In genomic region chr15:97963989-97964835, GRCm38 (mm10) we compare ENCODE assay signal across 8 mouse cellular contexts. TPM values are rescaled to one million over a fixed set of nuclear protein-coding genes. Genes with fewer than 3 reads are reported as not detected.
DNase-seq lines count a peak whose midpoint lies in the region; ATAC-seq and TF ChIP-seq lines count a peak whose summit lies in the region.

Gene Tmem106c (plus strand): TSS chr15:97964200.

- TF ChIP-seq EP300 in CH12.LX (IDR thresholded peaks at IDR 0.05; ENCODE audit: low read length): no peak
- no peak for TF ChIP-seq EP300 in heart, postnatal 0 days (IDR thresholded peaks at IDR 0.05; ENCODE audit: low read depth)

- dilution Hi-C loops in CH12.LX (cut with MboI; ENCODE audit: extremely low pct_ligation_motif_present, extremely low pct_unique_long_range_greater_than_20kb, low sequenced_read_pairs): loop anchor here (25.0 kb wide), 1 partner anchor 177 kb away; the partner anchor contains the start of gene Slc48a1

- peak; percentile 96 for DNase-seq in CH12.LX (ENCODE audit: extremely low read depth)
- DNase-seq in c-Kit-positive CD71-positive TER-119-negative erythroid progenitor cells, embryonic 14.5 days (ENCODE audit: low read depth): peak; percentile 84
- DNase-seq in heart, postnatal 0 days (ENCODE audit: low spot score): peak; percentile 90
- peak; percentile 92 to 95 for DNase-seq in kidney, postnatal 4 days

- peak within 1 kb of the TSS; percentile 52 for H3K4me2 ChIP-seq in CH12.LX (ENCODE audit: insufficient read depth, low read depth, poor library complexity, severe bottlenecking)
- H3K4me2 ChIP-seq in forebrain, embryonic 12.5 days: peak within 1 kb of the TSS; percentile 78
- peak within 1 kb of the TSS; percentile 90 for H3K4me2 ChIP-seq in heart, postnatal 0 days (ENCODE audit: low read depth, low read length)
- peak within 1 kb of the TSS; percentile 71 for H3K4me2 ChIP-seq in liver, embryonic 16.5 days (ENCODE audit: low read depth, low read length)
- peak within 1 kb of the TSS; percentile 82 for H3K4me2 ChIP-seq in neural tube, embryonic 13.5 days

- in situ Hi-C loops in CH12.LX (cut with MboI; ENCODE audit: low pct_ligation_motif_present, low pct_unique_long_range_greater_than_20kb, low sequenced_read_pairs): loop anchor here (10.0 kb wide), 1 partner anchor 191 kb away; no protein-coding TSS in a partner anchor

- H3K79me2 ChIP-seq in CH12.LX (replicated peaks; ENCODE audit: control insufficient read depth, extremely low read depth, insufficient read depth, poor library complexity, severe bottlenecking): no peaks in the 10 kb centered on the region

- peak; percentile 95 for ATAC-seq in forebrain, embryonic 12.5 days (ENCODE audit: low FRiP score)
- ATAC-seq in heart, postnatal 0 days (ENCODE audit: insufficient read depth, low read depth): peak; percentile 93
- ATAC-seq in liver, embryonic 16.5 days (ENCODE audit: low read depth): peak; percentile 92
- ATAC-seq in neural tube, embryonic 13.5 days (ENCODE audit: low read depth): peak; percentile 93

- no peak within 1 kb of the TSS for H3K27ac ChIP-seq in CH12.LX (ENCODE audit: insufficient read depth, low read depth)
- H3K27ac ChIP-seq in forebrain, embryonic 12.5 days: peak within 1 kb of the TSS; percentile 89
- peak within 1 kb of the TSS; percentile 62 for H3K27ac ChIP-seq in heart, postnatal 0 days (ENCODE audit: low read depth)
- no peak within 1 kb of the TSS for H3K27ac ChIP-seq in liver, embryonic 16.5 days (ENCODE audit: low read length)
- peak within 1 kb of the TSS; percentile 87 for H3K27ac ChIP-seq in neural tube, embryonic 13.5 days (replicated peaks)
- H3K27ac ChIP-seq in testis, adult 2 months (ENCODE audit: control insufficient read depth, insufficient read depth, low read depth, low read length): peak within 1 kb of the TSS; percentile 84

- peaks cover 3 to 15% of the 10 kb centered on the region in 2 experiments; a peak in 2 of 4 replicates for H3K4me1 ChIP-seq in CH12.LX (ENCODE audit: control insufficient read depth in 1 of 2, insufficient read depth in 2 of 2)
- H3K4me1 ChIP-seq in forebrain, embryonic 12.5 days: peaks cover 21% of the 10 kb centered on the region
- no peaks in the 10 kb centered on the region for H3K4me1 ChIP-seq in heart, postnatal 0 days (ENCODE audit: control insufficient read depth, insufficient read depth)
- H3K4me1 ChIP-seq in liver, embryonic 16.5 days (ENCODE audit: control insufficient read depth, low read depth, low read length): peaks cover 6% of the 10 kb centered on the region
- H3K4me1 ChIP-seq in neural tube, embryonic 13.5 days (replicated peaks): peaks cover 27% of the 10 kb centered on the region
- H3K4me1 ChIP-seq in testis, adult 2 months (ENCODE audit: control insufficient read depth, insufficient read depth, low read length): peaks cover 5% of the 10 kb centered on the region

- H3K9me3 ChIP-seq in CH12.LX (replicated peaks; ENCODE audit: low read length): no peaks in the 10 kb centered on the region
- no peaks in the 10 kb centered on the region for H3K9me3 ChIP-seq in forebrain, embryonic 12.5 days
- H3K9me3 ChIP-seq in heart, postnatal 0 days (replicated peaks; ENCODE audit: control insufficient read depth, low read length): no peaks in the 10 kb centered on the region
- no peaks in the 10 kb centered on the region for H3K9me3 ChIP-seq in liver, embryonic 16.5 days (replicated peaks; ENCODE audit: control insufficient read depth, low read length)
- no peaks in the 10 kb centered on the region for H3K9me3 ChIP-seq in neural tube, embryonic 13.5 days

- TF ChIP-seq RAD21 in CH12.LX (IDR thresholded peaks at IDR 0.05; ENCODE audit: low read depth, low read length): peak; percentile 79

- peak; percentile 78 to 95 for TF ChIP-seq CTCF in CH12.LX (conservative IDR thresholded peaks at IDR 0.05 in 1 of 2, IDR thresholded peaks at IDR 0.05 in 1 of 2; ENCODE audit: low read depth in 2 of 2, low read length in 2 of 2)
- peak; percentile 93 for TF ChIP-seq CTCF in heart, postnatal 0 days (IDR thresholded peaks at IDR 0.05; ENCODE audit: low read depth)
- TF ChIP-seq CTCF in testis, adult 2 months (IDR thresholded peaks at IDR 0.05; ENCODE audit: control insufficient read depth, insufficient read depth, insufficient replicate concordance, low read depth, low read length): peak; percentile 99

- TF ChIP-seq POLR2A in CH12.LX (IDR thresholded peaks at IDR 0.05; ENCODE audit: low read depth, low read length): peak; percentile 91
- peak; percentile 65 for TF ChIP-seq POLR2A in testis, adult 2 months (IDR thresholded peaks at IDR 0.05; ENCODE audit: control insufficient read depth, low read depth, low read length)

- no peaks in the 10 kb centered on the region for H3K27me3 ChIP-seq in CH12.LX (replicated peaks)
- peaks cover 10% of the 10 kb centered on the region for H3K27me3 ChIP-seq in forebrain, embryonic 12.5 days
- H3K27me3 ChIP-seq in heart, postnatal 0 days (ENCODE audit: control insufficient read depth, insufficient read depth, low read length): no peaks in the 10 kb centered on the region
- no peaks in the 10 kb centered on the region for H3K27me3 ChIP-seq in liver, embryonic 16.5 days (ENCODE audit: control insufficient read depth, insufficient read depth, low read depth, low read length)
- H3K27me3 ChIP-seq in neural tube, embryonic 13.5 days: no peaks in the 10 kb centered on the region
- H3K27me3 ChIP-seq in testis, adult 2 months (ENCODE audit: control insufficient read depth, insufficient read depth, low read length): no peaks in the 10 kb centered on the region

- peaks cover 4 to 16% of the 10 kb centered on the region in 2 experiments for H3K36me3 ChIP-seq in CH12.LX (replicated peaks in 1 of 2; ENCODE audit: control insufficient read depth in 1 of 2, insufficient read depth in 1 of 2, low read length in 1 of 2)
- no peaks in the 10 kb centered on the region for H3K36me3 ChIP-seq in forebrain, embryonic 12.5 days (replicated peaks)
- H3K36me3 ChIP-seq in heart, postnatal 0 days (replicated peaks; ENCODE audit: control insufficient read depth, insufficient read depth, low read length): peaks cover 3% of the 10 kb centered on the region; the same call in 1 of the 2 replicates
- H3K36me3 ChIP-seq in liver, embryonic 16.5 days (ENCODE audit: control insufficient read depth, insufficient read depth): no peaks in the 10 kb centered on the region
- peaks cover 14% of the 10 kb centered on the region for H3K36me3 ChIP-seq in neural tube, embryonic 13.5 days
- H3K36me3 ChIP-seq in testis, adult 2 months (ENCODE audit: control insufficient read depth, insufficient read depth, low read length): no peaks in the 10 kb centered on the region; the same call in 1 of the 2 replicates

- H3K9ac ChIP-seq in CH12.LX (ENCODE audit: insufficient read depth, low read depth): peak within 1 kb of the TSS; percentile 83
- H3K9ac ChIP-seq in forebrain, embryonic 12.5 days: peak within 1 kb of the TSS; percentile 68
- peak within 1 kb of the TSS; percentile 67 for H3K9ac ChIP-seq in heart, postnatal 0 days (replicated peaks; ENCODE audit: low read depth, low read length)
- H3K9ac ChIP-seq in liver, embryonic 16.5 days (ENCODE audit: low read depth, low read length): peak within 1 kb of the TSS; percentile 73
- peak within 1 kb of the TSS; percentile 82 for H3K9ac ChIP-seq in neural tube, embryonic 13.5 days

- WGBS in forebrain, embryonic 12.5 days: under 1% methylated on average over 67 of the region's 67 CpGs
- WGBS in heart, postnatal 0 days: under 1% methylated on average over 63 of the region's 67 CpGs
- WGBS in liver, embryonic 16.5 days (ENCODE audit: insufficient replicate concordance): under 1% methylated on average over 66 of the region's 67 CpGs
- under 1% methylated on average over 65 of the region's 67 CpGs for WGBS in neural tube, embryonic 13.5 days

- H3K4me3 ChIP-seq in CH12.LX (replicated peaks in 1 of 3; ENCODE audit: low read depth in 2 of 3, low read length in 2 of 3, poor library complexity in 1 of 3): peak within 1 kb of the TSS; percentile 55 to 86 (median 79)
- H3K4me3 ChIP-seq in forebrain, embryonic 12.5 days (replicated peaks): peak within 1 kb of the TSS; percentile 58
- peak within 1 kb of the TSS; percentile 68 for H3K4me3 ChIP-seq in heart, postnatal 0 days (ENCODE audit: low read depth, low read length)
- peak within 1 kb of the TSS; percentile 69 for H3K4me3 ChIP-seq in liver, embryonic 16.5 days (ENCODE audit: low read depth, low read length)
- peak within 1 kb of the TSS; percentile 64 for H3K4me3 ChIP-seq in neural tube, embryonic 13.5 days
- H3K4me3 ChIP-seq in testis, adult 2 months (ENCODE audit: control insufficient read depth, low read depth, low read length): peak within 1 kb of the TSS; percentile 95

TF ChIP-seq in CH12.LX, 34 proteins besides CTCF, POLR2A, EP300 and RAD21 (continues in another document):
- TF ChIP-seq TCF12 (IDR thresholded peaks at IDR 0.05; ENCODE audit: low read depth, low read length) (peak; percentile 77), MAZ (IDR thresholded peaks at IDR 0.05; ENCODE audit: low read depth, low read length) (peak; percentile 59; the same call in 1 of the 2 replicates), CHD2 (IDR thresholded peaks at IDR 0.05; ENCODE audit: low read length) (0 out of 2 replicates have a peak, but pooled peaks have one; percentile 32), IRF4 (IDR thresholded peaks at IDR 0.05; ENCODE audit: low read depth, low read length) (no peak), USF2 (conservative IDR thresholded peaks at IDR 0.05; ENCODE audit: low read depth, low read length) (no peak), MEF2A (IDR thresholded peaks at IDR 0.05; ENCODE audit: borderline replicate concordance, low read depth, low read length) (peak; percentile 38; the same call in 1 of the 2 replicates), MAFK (IDR thresholded peaks at IDR 0.05; ENCODE audit: insufficient replicate concordance, low read length) (no peak), SMC3 (IDR thresholded peaks at IDR 0.05; ENCODE audit: low read depth, low read length) (peak; percentile 57), TBP (conservative IDR thresholded peaks at IDR 0.05; ENCODE audit: low read depth, low read length) (peak; percentile 83), MAX (IDR thresholded peaks at IDR 0.05; ENCODE audit: low read length) (peak; percentile 24; the same call in 1 of the 2 replicates), JUND (conservative IDR thresholded peaks at IDR 0.05; ENCODE audit: low read depth, low read length) (no peak)

RNA-seq across cellular contexts. Expression of gene Tmem106c, which starts in this region (rescaled TPM):
- total RNA-seq in CH12.LX (2012; rRNA removed) (16.9 and 25.7 TPM in 2 replicates), CH12.LX (2014; rRNA removed) (21.2 and 25.5 TPM in 2 replicates)
- polyA plus RNA-seq in CH12.LX (2012; ENCODE audit: insufficient read length, low read depth): 17.9 and 18.5 TPM in 2 replicates
- polyA plus RNA-seq in forebrain, embryonic 12.5 days (2016; fragmentation: Nextera tagmentation; extraction: Ambion mirVana): 41.5 and 44.9 TPM in 2 replicates
- 20.3 and 94.1 TPM in 2 replicates for total RNA-seq in heart, postnatal 0 days (2014; rRNA removed; ENCODE audit: low replicate concordance)
- polyA plus RNA-seq in heart, postnatal 0 days (2015; fragmentation: Nextera tagmentation; extraction: Ambion mirVana): 33.1 and 34.3 TPM in 2 replicates
- polyA plus RNA-seq in liver, embryonic 16.5 days (2015; fragmentation: Nextera tagmentation; extraction: Ambion mirVana): 12.2 and 14.4 TPM in 2 replicates
- 45.0 and 49.3 TPM in 2 replicates for polyA plus RNA-seq in neural tube, embryonic 13.5 days (2015; fragmentation: Nextera tagmentation; extraction: Ambion mirVana)
- polyA plus RNA-seq in testis, adult 2 months (2012; rRNA removed): 55.7 and 58.7 TPM in 2 replicates

Comparison
In these comparisons a context has a peak if more than half of its experiments do, and no peak if none do; other contexts are left out.
1. H3K27ac ChIP-seq: peak in forebrain, embryonic 12.5 days (single experiment), heart, postnatal 0 days (single experiment), neural tube, embryonic 13.5 days (single experiment) and testis, adult 2 months (single experiment); none in CH12.LX (single experiment) and liver, embryonic 16.5 days (single experiment).
2. Peak in every context shown above with its lines, with median percentiles within 50 percentile points of each other: DNase-seq, H3K4me2 ChIP-seq, H3K4me3 ChIP-seq, H3K9ac ChIP-seq, CTCF ChIP-seq and ATAC-seq.